Mouse (Mus musculus): ENCODE results near the gene Gpr108. TPM values are rescaled to one million over a fixed set of nuclear protein-coding genes. Genes with fewer than 3 reads are reported as not detected.

The Gpr108 gene
- polyA plus RNA-seq, 1 experiment from 2014 or later = 37.0 TPM

Small RNA genes lying within 50 kb of the gene (microRNA-seq; reads per million reads assigned to microRNA genes)
- not detected for gene Mir6978

Other genes with a start within 250 kb of the Gpr108 start
- 0.44 TPM in 1 of 2 replicates, not detected in the other for gene Pspn, start 248.4 kb downstream of the Gpr108 start, polyA plus RNA-seq (2015; fragmentation: Nextera tagmentation; extraction: Ambion mirVana)
- gene Gtf2f1, start 237.2 kb downstream of the Gpr108 start, polyA plus RNA-seq (2015; fragmentation: Nextera tagmentation; extraction: Ambion mirVana) = 57.9 and 60.9 TPM in 2 replicates
- gene Gm17949, start 237.0 kb downstream of the Gpr108 start, polyA plus RNA-seq (2015; fragmentation: Nextera tagmentation; extraction: Ambion mirVana) = 0.37 and 0.58 TPM in 2 replicates
- gene Khsrp, start 216.9 kb downstream of the Gpr108 start, polyA plus RNA-seq (2015; fragmentation: Nextera tagmentation; extraction: Ambion mirVana) = 15.7 and 16.7 TPM in 2 replicates
- not detected in 2 replicates for gene Slc25a41, start 206.8 kb downstream of the Gpr108 start, polyA plus RNA-seq (2015; fragmentation: Nextera tagmentation; extraction: Ambion mirVana)
- 113 TPM in 2 replicates for gene Crb3, start 189.3 kb downstream of the Gpr108 start, polyA plus RNA-seq (2015; fragmentation: Nextera tagmentation; extraction: Ambion mirVana)
- gene Slc25a23, start 188.6 kb downstream of the Gpr108 start, polyA plus RNA-seq (2015; fragmentation: Nextera tagmentation; extraction: Ambion mirVana) = 5.7 and 6.7 TPM in 2 replicates
- 7.4 and 8.1 TPM in 2 replicates for gene Dennd1c, start 169.9 kb downstream of the Gpr108 start, polyA plus RNA-seq (2015; fragmentation: Nextera tagmentation; extraction: Ambion mirVana)
- gene Tubb4a, start 160.7 kb downstream of the Gpr108 start, polyA plus RNA-seq (2015; fragmentation: Nextera tagmentation; extraction: Ambion mirVana) = 20.3 and 22.6 TPM in 2 replicates
- 6.0 and 6.2 TPM in 2 replicates for gene Tnfsf9, start 143.1 kb downstream of the Gpr108 start, polyA plus RNA-seq (2015; fragmentation: Nextera tagmentation; extraction: Ambion mirVana)
- not detected in 2 replicates for gene Cd70, start 98.7 kb downstream of the Gpr108 start, polyA plus RNA-seq (2015; fragmentation: Nextera tagmentation; extraction: Ambion mirVana)
- 0.21 and 0.43 TPM in 2 replicates for gene Tnfsf14, start 54.3 kb downstream of the Gpr108 start, polyA plus RNA-seq (2015; fragmentation: Nextera tagmentation; extraction: Ambion mirVana)
- gene C3, start 20.3 kb downstream of the Gpr108 start, polyA plus RNA-seq (2015; fragmentation: Nextera tagmentation; extraction: Ambion mirVana) = 5.0 and 8.2 TPM in 2 replicates
- gene Trip10, start 1.0 kb upstream of the Gpr108 start, polyA plus RNA-seq (2015; fragmentation: Nextera tagmentation; extraction: Ambion mirVana) = 46.9 and 47.4 TPM in 2 replicates
- 2.4 and 2.8 TPM in 2 replicates for gene Vav1, start 30.7 kb upstream of the Gpr108 start, polyA plus RNA-seq (2015; fragmentation: Nextera tagmentation; extraction: Ambion mirVana)
- gene Adgre1, start 110.2 kb upstream of the Gpr108 start, polyA plus RNA-seq (2015; fragmentation: Nextera tagmentation; extraction: Ambion mirVana) = 5.8 and 6.3 TPM in 2 replicates